Mouse (Mus musculus): ENCODE results near the gene Atg4a. TPM values are rescaled to one million over a fixed set of nuclear protein-coding genes. Genes with fewer than 3 reads are reported as not detected.

Gene Atg4a
- total RNA-seq (2022), result 10 to 100 TPM; 18.2 to 29.3 (median 24.1) TPM

GRCm38 (mm10) chrX:140956272-140956940, at the start of gene Atg4a, which contains the start of gene Psmd10:
Gene Atg4a, plus strand, starts transcription at chrX:140956907.
Gene Psmd10, minus strand, starts transcription at chrX:140956728.
- peak; percentile 81 to 88 for DNase-seq (ENCODE audit: low spot score in 2 of 2)

DNA sequence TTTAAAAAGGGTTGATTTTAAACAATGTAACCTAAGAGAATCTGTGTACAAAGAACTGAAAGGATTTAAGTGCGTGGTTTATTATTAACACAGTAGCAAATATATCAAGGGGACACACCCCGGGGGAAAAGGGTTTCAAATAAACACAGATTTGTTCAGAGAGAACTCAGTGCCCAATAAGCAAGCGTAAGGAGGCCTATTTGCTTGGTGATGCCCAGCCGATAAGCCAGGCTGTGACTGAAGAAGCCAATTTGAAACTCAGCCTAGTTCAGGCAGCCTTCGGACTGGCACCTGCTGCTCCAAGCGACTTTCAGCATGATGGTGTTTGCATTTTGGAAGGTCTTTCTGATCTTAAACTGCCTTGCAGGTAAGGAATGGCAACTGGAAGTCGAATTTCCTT, 49.3 kb upstream of the Atg4a start, which contains the start of gene Vsig1:
Gene Vsig1 (plus strand): TSS at position 249 of the 400 bp plus-strand sequence.
- no peak for DNase-seq (ENCODE audit: low spot score in 2 of 2)

DNA sequence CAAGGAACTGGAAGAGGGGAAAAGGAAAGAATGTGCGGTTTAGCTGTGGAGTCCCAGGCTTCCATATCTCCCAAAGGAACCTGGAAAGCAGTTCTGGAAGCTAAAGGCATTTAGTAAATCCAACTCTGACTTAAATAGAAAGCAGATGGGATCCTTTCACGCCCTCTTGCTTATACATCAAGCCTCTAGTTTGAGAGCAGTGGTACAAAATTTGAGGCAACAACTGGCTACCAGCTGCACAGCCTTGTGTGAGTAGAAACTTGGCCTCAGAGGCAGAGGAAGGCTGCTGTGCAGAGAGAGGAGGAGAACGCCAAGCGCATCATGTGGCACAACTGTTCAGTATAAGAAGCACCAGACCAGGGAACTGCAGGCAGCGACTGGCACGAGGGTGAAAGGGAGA, 35.4 kb upstream of the Atg4a start:
- no peak for DNase-seq (ENCODE audit: low spot score in 2 of 2)

GRCm38 (mm10) chrX:140932066-140932465, 24.6 kb upstream of the Atg4a start:
- no peak for DNase-seq (ENCODE audit: low spot score in 2 of 2)

DNA sequence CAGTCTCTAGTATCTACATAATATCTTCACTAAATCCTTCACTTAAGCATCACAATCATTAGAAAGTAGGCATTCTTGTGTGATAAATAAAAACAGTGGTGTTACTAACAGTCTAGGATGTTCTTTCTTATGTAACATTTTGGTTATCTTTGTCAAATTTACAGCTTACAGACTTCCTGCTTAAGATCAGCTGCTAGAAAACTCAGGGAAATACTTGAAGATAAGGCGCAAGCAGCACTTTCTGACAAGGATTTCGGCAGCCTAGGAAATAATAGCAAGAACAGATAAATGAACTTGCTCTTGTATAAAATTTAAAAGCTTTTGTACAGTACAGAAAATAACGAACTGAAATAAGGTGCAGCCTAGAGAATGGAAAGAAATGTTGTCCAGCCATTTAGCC, 23.4 kb upstream of the Atg4a start:
- DNase-seq (ENCODE audit: low spot score in 2 of 2), result no peak

DNA sequence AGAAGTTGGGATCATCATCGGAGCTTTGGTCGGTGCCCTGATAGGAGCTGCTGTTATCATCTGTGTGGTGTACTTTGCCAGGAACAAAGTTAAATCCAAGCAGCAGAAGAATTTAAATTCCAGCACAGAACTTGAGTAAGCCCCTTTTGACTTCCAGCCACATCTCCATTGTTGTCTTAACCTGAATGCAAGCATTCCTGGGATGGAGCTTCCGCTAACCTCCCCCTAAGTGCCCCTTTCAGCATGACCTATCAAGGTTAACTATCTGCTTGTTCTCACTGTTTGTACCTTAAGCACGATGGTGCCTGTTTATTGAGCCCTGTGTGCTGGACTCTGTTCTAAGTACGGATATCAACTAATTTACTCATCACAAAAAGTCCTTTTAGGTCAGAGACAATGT, 20.4 kb upstream of the Atg4a start:
- DNase-seq (ENCODE audit: low spot score in 2 of 2), result no peak

GRCm38 (mm10) chrX:140953618-140954017, 3.1 kb upstream of the Atg4a start:
- DNase-seq (ENCODE audit: low spot score in 2 of 2), result no peak

GRCm38 (mm10) chrX:140956959-140957358, 252 bp downstream of the Atg4a start:
- DNase-seq (ENCODE audit: low spot score in 2 of 2), result no peak

- no peak for DNase-seq (ENCODE audit: low spot score in 2 of 2)
These were observed 22.2 kb downstream of the Atg4a start for GRCm38 (mm10) chrX:140978943-140979342.

DNA sequence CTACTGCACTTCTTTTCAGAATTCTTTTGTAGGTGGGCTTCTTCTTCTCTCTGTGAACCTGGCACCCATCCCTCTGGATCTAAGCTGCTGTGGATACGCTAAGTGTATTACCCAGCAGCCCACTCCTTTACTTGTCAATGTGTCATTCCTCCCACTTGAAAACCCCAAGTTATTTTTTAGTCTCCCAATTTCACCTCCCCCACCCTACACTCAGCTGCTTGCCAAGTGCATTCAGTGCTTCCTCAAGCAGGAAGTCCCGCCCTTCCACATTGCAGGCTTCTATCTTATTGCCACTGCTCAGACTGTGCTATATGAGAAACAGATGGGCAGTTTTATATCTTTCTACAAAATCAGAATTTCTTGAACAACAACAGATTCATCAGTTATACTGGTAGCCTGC, 22.8 kb downstream of the Atg4a start:
- DNase-seq (ENCODE audit: low spot score in 2 of 2), result no peak

DNA sequence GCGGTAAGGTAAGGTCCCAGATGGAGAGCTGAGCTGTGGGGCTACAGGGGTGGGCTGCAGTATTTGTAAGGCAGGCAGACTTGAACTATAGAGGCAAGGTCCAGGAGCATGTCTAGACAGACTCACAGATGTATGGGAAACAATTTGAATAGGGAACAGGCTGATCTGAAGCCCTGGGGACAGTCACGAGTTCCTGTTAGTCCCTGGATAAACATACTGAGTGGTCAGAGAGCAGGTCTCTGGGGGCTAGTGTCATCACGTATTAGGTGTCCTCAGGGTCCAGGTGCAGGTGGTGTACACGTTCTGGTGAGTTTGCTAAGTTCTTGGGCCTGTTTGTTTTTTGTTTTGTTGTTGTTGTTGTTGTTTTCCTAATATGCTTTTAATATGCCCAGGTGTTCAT, 23.5 kb downstream of the Atg4a start:
- no peak for DNase-seq (ENCODE audit: low spot score in 2 of 2)

GRCm38 (mm10) chrX:140983206-140983960, 26.7 kb downstream of the Atg4a start:
- peak; percentile 18 to 37 for DNase-seq (ENCODE audit: low spot score in 2 of 2)

GRCm38 (mm10) chrX:140984795-140985194, 28.1 kb downstream of the Atg4a start:
- DNase-seq (ENCODE audit: low spot score in 2 of 2), result no peak

DNA sequence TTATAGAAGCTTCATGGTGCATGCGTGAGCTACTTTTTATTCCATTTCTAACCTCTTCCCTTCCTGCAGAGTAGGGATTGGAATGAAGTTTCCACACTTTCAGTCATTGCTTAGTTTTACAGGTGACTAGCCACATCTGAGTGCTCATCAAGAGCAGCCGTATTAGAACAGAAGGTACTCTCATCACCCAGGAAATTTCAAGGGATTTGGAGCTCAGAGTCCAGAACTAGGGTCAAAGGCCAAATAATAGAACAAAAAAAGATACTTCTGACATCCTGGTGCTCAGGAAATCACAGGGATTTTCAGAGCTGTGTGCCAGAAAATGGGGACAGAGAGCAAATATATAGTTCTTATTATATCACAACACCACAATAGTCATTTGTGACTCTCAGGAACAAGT, 28.5 kb downstream of the Atg4a start:
- DNase-seq (ENCODE audit: low spot score in 2 of 2), result no peak

DNA sequence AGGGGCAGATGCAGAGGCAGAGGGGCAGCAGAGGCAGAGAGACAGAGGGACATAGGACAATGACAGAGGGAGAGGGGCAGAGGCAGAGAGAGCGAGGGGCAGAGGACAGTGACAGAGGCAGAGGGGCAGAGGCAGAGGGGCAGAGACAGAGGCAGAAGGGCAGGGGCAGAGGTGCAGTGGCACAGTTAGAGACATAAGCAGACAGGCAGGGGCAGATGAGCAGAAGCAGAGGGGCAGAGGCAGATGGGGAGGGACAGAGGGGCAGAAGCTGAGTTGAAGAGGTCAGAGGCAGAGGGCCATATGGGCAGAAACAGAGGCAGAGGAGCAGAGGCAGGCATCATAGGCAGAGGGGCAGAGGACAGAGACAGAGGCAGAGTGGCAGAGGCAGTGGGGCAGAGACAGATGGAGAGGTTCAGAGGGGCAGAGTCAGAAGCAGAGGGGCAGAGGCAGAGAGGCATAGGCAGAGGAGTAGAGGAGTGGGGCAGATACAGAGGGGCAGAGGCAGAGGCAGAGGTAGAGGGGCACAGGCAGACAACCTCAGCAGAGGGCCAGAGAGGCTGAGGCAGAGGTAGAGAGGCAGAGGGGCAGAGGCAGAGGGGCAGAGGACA, 40.3 kb downstream of the Atg4a start:
- DNase-seq (ENCODE audit: low spot score in 2 of 2), result no peak

DNA sequence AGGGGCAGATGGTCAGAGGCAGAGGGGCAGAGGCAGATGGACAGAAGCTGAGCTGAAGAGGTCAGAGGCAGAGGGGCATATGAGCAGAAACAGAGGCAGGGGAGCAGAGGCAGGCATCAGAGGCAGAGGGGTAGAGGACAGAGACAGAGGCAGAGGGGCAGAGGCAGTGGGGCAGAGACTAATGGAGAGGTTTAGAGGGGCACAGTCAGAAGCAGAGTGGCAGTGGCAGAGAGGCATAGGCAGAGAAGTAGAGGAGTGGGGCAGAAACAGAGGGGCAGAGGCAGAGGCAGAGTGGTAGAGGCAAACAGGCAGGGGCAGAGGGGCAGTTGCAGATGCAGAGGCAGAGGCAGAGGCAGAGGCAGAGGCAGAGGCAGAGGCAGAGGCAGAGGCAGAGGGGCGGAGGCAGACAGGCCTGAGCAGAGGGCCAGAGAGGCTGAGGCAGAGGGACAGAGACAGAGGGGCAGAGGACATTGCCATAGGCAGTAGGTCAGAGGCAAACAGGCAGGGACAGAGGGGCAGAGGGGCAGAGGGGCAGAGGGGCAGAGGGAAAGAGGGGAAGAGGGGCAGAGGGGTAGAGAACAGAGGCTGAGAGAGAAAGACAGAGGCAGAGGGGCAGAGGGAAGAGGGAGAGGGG, 41.3 kb downstream of the Atg4a start:
- DNase-seq (ENCODE audit: low spot score in 2 of 2), result no peak

GRCm38 (mm10) chrX:140998885-140999284, 42.2 kb downstream of the Atg4a start:
- no peak for DNase-seq (ENCODE audit: low spot score in 2 of 2)

- no peak for DNase-seq (ENCODE audit: low spot score in 2 of 2)
These were observed 193.0 kb downstream of the Atg4a start for GRCm38 (mm10) chrX:141149705-141150104.

- no peak for DNase-seq (ENCODE audit: low spot score in 2 of 2)
These were observed 193.6 kb downstream of the Atg4a start for GRCm38 (mm10) chrX:141150290-141150689.

- DNase-seq (ENCODE audit: low spot score in 2 of 2), result no peak
These were observed 194.5 kb downstream of the Atg4a start for GRCm38 (mm10) chrX:141151182-141151581.

DNA sequence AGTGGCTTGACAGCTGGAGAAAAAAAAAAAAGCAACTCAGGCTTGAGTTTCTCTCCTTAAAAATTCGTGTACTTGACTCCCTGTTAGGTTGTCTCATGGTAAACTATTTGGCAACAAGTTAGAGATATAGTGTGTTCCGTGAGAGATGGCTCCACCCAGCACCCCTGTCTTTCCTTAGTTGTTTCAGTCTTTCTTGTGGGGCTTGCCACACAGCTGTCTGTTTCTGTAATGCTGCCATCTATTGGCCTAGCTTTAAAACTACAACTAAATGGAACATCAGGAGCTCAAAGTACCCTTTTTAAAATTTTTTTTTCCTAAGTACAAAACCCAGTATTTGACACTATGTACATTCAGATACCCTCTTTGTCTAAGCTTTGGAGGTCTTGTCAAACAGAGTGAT, 200.0 kb downstream of the Atg4a start:
- DNase-seq (ENCODE audit: low spot score in 2 of 2), result no peak

DNA sequence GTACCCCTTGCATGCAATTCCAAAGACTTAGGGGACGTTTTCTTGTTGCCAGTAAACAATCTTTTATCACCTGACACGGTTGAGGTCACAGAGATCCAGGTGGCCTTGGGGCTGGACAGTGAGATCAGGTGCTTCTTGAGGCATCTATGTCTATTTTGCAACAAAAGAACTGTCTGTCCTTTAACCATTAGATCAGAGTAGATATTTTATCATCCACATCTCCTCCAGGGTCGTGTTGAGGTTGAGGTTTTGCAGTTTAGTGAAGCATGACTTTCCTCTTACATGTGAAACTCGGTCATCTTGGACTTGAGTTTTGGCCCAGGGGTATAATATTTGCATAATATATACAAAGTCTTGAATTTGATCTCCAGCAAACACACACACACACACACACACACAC, 200.9 kb downstream of the Atg4a start:
- DNase-seq (ENCODE audit: low spot score in 2 of 2), result no peak

Data from gastrocnemius, adult 8-10 months (tissue).